Mouse (Mus musculus) hindbrain, embryonic 10.5 days (tissue): ENCODE measurements around the gene Serpina9. TPM values are rescaled to one million over a fixed set of nuclear protein-coding genes. Genes with fewer than 3 reads are reported as not detected.

Experiments
- DNase-seq: peaks from one replicate; pipeline ENCODE4 v3.0.0-alpha.2; 2017; ENCODE audit warnings: low spot score
- H3K27ac ChIP-seq: fragments of 300-500 bp; sonication (generic); 2 replicates; pipeline ENCODE4 v1.5.1; 2016; ENCODE audit warnings: mild to moderate bottlenecking, moderate library complexity
- H3K27me3 ChIP-seq: fragments of 300-500 bp; sonication (generic); 2 replicates; pipeline ENCODE4 v1.6.1; 2016; ENCODE audit warnings: mild to moderate bottlenecking; ENCODE audit not compliant: poor library complexity, insufficient read depth, severe bottlenecking
- H3K36me3 ChIP-seq: fragments of 300-500 bp; sonication (generic); 2 replicates; pipeline ENCODE4 v1.6.1; 2016; ENCODE audit warnings: mild to moderate bottlenecking, moderate library complexity
- H3K4me1 ChIP-seq: fragments of 300-500 bp; sonication (generic); replicated peaks from 2 replicates; pipeline ENCODE4 v1.6.1; 2016; ENCODE audit warnings: mild to moderate bottlenecking
- H3K4me3 ChIP-seq: fragments of 300-500 bp; sonication (generic); 2 replicates; pipeline ENCODE4 v1.5.1; 2016; ENCODE audit warnings: mild to moderate bottlenecking, moderate library complexity
- H3K9me3 ChIP-seq: fragments of 300-500 bp; sonication (generic); 2 replicates; pipeline ENCODE4 v1.6.1; 2016; ENCODE audit warnings: mild to moderate bottlenecking, moderate library complexity
- WGBS: fragments of 180-500 bp; shearing (Covaris S2); methylation state at CpG from one replicate; pipeline ENCODE4 v1.1.7; 2016; 5-methylcytosine and 5-hydroxymethylcytosine counted together
- polyA plus RNA-seq: library from polyadenylated mRNA; unstranded; fragments of >200 nt; fragmentation: Nextera tagmentation; extraction: Ambion mirVana; gene quantifications from 2 replicates; pipeline ENCODE4 v1.2.1, GENCODE M21; 2016

Gene Serpina9
- polyA plus RNA-seq, 1 experiment from 2014 or later: not detected

- DNase-seq: no peak
- H3K9me3 ChIP-seq: 0 out of 2 replicates have a peak, but pooled peaks cover 4% of the 10 kb centered on the region
- no peaks in the 10 kb centered on the region for H3K4me1 ChIP-seq
- H3K4me3 ChIP-seq: no peak overlapping the region
- no peaks in the 10 kb centered on the region for H3K27me3 ChIP-seq
- H3K36me3 ChIP-seq: no peaks in the 10 kb centered on the region
- H3K27ac ChIP-seq: no peak overlapping the region
- WGBS: 87% methylated on average over 3 of the region's 3 CpGs
Observed at GRCm38 (mm10) chr12:104015280-104015679, 1.7 kb upstream of the Serpina9 start.

DNA sequence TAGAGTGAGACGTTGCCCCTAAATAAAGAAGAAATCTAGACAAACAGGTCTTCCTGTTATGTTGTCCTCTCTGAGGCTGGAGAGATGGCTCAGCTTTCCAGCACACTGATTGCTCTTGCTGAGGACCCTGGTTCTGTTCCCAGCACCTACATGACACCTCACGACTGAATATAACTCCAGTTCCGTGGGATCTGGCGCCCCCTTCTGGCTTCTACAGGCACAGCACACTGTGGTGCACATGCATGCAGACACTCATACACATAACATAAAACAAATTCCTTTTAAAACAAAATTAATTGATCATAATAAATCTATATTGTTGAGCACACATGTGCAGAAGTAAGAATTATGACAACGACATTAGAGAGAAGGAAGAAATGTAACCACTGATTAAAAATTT, 8.9 kb downstream of the Serpina9 start:
- WGBS: 84% methylated on average over 5 of the region's 5 CpGs
- H3K27ac ChIP-seq: no peak overlapping the region
- H3K4me1 ChIP-seq: no peaks in the 10 kb centered on the region
- DNase-seq: no peak
- H3K9me3 ChIP-seq: peaks cover 5% of the 10 kb centered on the region; the same call in 1 of the 2 replicates
- no peak overlapping the region for H3K4me3 ChIP-seq
- H3K36me3 ChIP-seq: no peaks in the 10 kb centered on the region
- no peaks in the 10 kb centered on the region for H3K27me3 ChIP-seq

GRCm38 (mm10) chr12:104003238-104003612, 10.3 kb downstream of the Serpina9 start:
- Histone ChIP-seq H3K9me3 (peaks cover 5% of the 10 kb centered on the region; the same call in 1 of the 2 replicates), H3K4me1 (no peaks in the 10 kb centered on the region), H3K27me3 (no peaks in the 10 kb centered on the region), H3K36me3 (no peaks in the 10 kb centered on the region), H3K27ac (no peak overlapping the region), H3K4me3 (no peak overlapping the region)
- no peak for DNase-seq
- WGBS: 85% methylated on average over 4 of the region's 4 CpGs

DNA sequence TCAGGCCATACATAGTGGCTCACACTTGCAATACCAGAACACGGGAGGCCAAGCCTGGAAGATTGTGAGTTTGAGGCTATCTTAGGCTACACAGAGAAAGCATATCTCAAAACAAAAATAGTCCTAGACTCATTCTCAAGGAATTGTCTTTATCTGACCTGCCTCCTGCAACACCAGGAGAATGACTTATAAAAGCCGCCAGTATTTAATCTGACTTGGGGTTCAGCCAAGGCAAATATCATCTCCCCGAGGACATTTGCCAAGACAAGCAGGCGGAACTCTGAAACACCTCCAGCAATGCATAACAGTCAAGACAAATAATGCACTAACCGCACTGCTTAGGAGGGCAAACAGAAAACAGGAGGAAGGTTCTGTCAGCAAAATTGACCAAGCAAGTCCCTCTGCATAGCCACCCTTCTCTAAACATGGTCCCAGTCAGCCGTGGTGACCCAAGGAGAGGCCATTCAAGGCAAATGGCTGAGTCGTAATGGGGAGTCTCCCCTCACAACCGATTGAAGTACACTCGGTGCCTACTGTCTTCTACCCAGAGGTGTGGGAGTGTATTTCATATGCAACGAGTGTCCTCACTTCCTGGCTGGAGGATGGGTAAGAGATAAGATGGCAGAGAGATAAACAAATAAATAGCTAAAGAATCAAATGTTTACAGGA, 10.9 kb downstream of the Serpina9 start:
- Histone ChIP-seq H3K27me3 (no peaks in the 10 kb centered on the region), H3K4me3 (no peak overlapping the region), H3K9me3 (peaks cover 5% of the 10 kb centered on the region; the same call in 1 of the 2 replicates), H3K27ac (no peak overlapping the region), H3K4me1 (no peaks in the 10 kb centered on the region), H3K36me3 (no peaks in the 10 kb centered on the region)
- 86% methylated on average over 10 of the region's 10 CpGs for WGBS
- no peak for DNase-seq

GRCm38 (mm10) chr12:104000594-104000993, 13.0 kb downstream of the Serpina9 start:
- no peak overlapping the region for H3K27ac ChIP-seq
- H3K36me3 ChIP-seq: no peaks in the 10 kb centered on the region
- WGBS: 93% methylated on average over 3 of the region's 3 CpGs
- peaks cover 5% of the 10 kb centered on the region; the same call in 1 of the 2 replicates for H3K9me3 ChIP-seq
- H3K4me1 ChIP-seq: no peaks in the 10 kb centered on the region
- no peaks in the 10 kb centered on the region for H3K27me3 ChIP-seq
- no peak overlapping the region for H3K4me3 ChIP-seq
- no peak for DNase-seq

GRCm38 (mm10) chr12:103999611-104000010, 13.9 kb downstream of the Serpina9 start:
- H3K4me1 ChIP-seq: no peaks in the 10 kb centered on the region
- DNase-seq: no peak
- no peak overlapping the region for H3K27ac ChIP-seq
- peaks cover 4% of the 10 kb centered on the region; the same call in 1 of the 2 replicates for H3K9me3 ChIP-seq
- H3K36me3 ChIP-seq: no peaks in the 10 kb centered on the region
- H3K27me3 ChIP-seq: no peaks in the 10 kb centered on the region
- 83% methylated on average over 8 of the region's 8 CpGs for WGBS
- no peak overlapping the region for H3K4me3 ChIP-seq

DNA sequence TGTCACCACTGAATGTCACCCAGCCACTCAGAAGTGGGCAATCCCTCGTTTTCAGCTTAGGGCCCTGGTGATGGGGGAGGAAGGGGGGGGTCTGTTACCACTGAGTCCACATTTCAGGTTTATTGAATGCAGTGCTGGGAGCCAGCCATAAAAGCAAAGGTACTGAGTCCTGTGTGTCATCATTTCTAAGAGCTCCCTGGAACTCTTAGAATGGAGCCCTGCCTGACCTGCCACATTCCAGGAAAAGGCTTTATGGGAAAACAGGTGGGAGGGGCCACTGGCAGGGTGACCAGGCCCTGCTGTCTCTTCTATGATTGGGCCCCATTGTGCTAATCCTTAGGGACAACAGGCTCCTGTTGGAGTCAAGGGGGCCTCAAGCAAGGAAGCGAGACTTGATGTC, 17.0 kb downstream of the Serpina9 start:
- Histone ChIP-seq H3K4me3 (no peak overlapping the region), H3K4me1 (no peaks in the 10 kb centered on the region), H3K9me3 (no peaks in the 10 kb centered on the region), H3K27me3 (no peaks in the 10 kb centered on the region), H3K27ac (no peak overlapping the region), H3K36me3 (no peaks in the 10 kb centered on the region)
- no peak for DNase-seq
- WGBS: 72% methylated on average over 2 of the region's 2 CpGs

DNA sequence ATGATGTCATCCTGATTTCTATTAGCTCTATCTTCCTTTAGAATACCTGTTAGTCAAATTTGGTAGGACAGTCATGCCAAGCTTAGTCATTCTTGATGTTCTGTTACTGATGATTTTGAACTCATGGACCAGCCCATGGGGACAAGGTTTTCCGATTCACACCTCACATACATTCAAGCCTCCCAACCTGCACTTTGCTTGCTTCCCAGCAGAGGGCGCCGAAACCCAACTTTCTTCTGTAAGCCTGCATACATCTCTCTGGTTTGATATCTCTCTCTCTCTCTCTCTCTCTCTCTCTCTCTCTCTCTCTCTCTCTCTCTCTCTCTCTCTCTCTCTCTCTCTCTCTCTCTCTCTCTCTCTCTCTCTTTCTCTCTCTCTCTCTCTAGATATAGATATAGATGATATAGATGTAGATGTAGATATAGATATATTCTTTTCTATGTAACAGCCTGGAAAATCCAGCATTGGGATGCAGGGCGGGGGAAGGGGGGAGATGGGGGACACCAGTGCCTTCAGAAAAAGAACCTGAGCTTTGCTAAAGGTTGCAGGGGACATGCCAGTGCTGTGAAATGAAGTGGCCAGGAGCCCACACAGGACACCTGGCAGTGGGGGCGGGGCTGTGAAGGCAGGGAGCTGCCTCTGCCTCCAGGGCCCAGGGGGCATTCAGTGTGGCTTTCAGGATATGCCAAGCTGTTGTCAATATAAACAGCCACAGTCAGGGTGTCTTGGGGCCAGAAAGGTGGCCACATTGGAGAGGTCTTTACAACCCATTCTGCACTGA, 18.1 kb downstream of the Serpina9 start:
- 40% methylated on average over 5 of the region's 5 CpGs for WGBS
- H3K4me1 ChIP-seq: no peaks in the 10 kb centered on the region

DNA sequence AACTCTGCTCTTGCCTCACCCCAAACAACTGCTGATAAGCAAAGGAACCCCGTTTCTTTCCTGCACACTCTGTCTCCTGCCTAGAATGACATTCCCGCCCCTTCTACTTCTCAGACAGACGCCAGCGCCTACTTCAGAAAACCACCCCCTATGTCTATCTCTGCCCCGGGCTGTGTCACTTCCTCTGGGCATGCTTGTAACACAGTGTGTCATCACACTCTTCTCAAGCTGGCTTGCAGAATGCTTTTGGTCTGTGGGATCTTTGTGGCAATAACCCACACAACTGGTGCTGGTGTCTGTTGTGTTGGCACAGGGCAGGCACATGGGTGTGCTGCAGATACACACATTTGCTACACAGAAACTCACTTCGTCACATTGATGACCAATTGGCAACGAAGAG, 20.6 kb downstream of the Serpina9 start:
- DNase-seq: no peak
- 76% methylated on average over 7 of the region's 7 CpGs for WGBS
- Histone ChIP-seq H3K27me3 (no peaks in the 10 kb centered on the region), H3K4me1 (no peaks in the 10 kb centered on the region), H3K27ac (no peak overlapping the region), H3K4me3 (no peak overlapping the region), H3K9me3 (no peaks in the 10 kb centered on the region), H3K36me3 (no peaks in the 10 kb centered on the region)

More for the DNA sequence above, 18.1 kb downstream of the Serpina9 start:
- H3K4me3 ChIP-seq: no peak overlapping the region
- H3K27ac ChIP-seq: no peak overlapping the region
- DNase-seq: peak; percentile 63
- H3K9me3 ChIP-seq: no peaks in the 10 kb centered on the region
- no peaks in the 10 kb centered on the region for H3K36me3 ChIP-seq
- H3K27me3 ChIP-seq: no peaks in the 10 kb centered on the region

- Histone ChIP-seq H3K4me3 (no peak within 1 kb of the TSS), H3K36me3 (no peaks in the 10 kb centered on the region), H3K9me3 (no peaks in the 10 kb centered on the region), H3K27ac (no peak within 1 kb of the TSS), H3K27me3 (no peaks in the 10 kb centered on the region), H3K4me1 (no peaks in the 10 kb centered on the region)
- WGBS: 86% methylated on average over 6 of the region's 6 CpGs
- DNase-seq: no peak
Observed at GRCm38 (mm10) chr12:103989857-103990256, 23.7 kb downstream of the Serpina9 start, which contains the start of gene Serpina11. Gene Serpina11 (minus strand): TSS chr12:103989957.

DNA sequence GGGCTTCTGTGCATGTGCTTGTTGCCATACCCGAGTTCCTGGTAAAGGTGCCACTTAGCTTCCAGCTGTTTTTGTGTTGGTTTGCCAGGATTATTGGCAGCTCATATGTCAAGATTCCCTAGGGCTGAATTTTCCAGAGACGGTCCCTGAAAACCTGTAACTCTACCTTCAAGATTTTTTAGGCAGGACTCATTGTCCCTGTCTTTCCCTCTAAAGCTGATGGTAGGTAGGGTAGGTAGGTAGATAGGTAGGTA, 24.1 kb downstream of the Serpina9 start:
- H3K27me3 ChIP-seq: no peaks in the 10 kb centered on the region
- no peaks in the 10 kb centered on the region for H3K4me1 ChIP-seq
- DNase-seq: no peak
- H3K36me3 ChIP-seq: no peaks in the 10 kb centered on the region
- H3K4me3 ChIP-seq: no peak overlapping the region
- no peaks in the 10 kb centered on the region for H3K9me3 ChIP-seq
- WGBS: 53% methylated on average over 2 of the region's 2 CpGs
- H3K27ac ChIP-seq: no peak overlapping the region

DNA sequence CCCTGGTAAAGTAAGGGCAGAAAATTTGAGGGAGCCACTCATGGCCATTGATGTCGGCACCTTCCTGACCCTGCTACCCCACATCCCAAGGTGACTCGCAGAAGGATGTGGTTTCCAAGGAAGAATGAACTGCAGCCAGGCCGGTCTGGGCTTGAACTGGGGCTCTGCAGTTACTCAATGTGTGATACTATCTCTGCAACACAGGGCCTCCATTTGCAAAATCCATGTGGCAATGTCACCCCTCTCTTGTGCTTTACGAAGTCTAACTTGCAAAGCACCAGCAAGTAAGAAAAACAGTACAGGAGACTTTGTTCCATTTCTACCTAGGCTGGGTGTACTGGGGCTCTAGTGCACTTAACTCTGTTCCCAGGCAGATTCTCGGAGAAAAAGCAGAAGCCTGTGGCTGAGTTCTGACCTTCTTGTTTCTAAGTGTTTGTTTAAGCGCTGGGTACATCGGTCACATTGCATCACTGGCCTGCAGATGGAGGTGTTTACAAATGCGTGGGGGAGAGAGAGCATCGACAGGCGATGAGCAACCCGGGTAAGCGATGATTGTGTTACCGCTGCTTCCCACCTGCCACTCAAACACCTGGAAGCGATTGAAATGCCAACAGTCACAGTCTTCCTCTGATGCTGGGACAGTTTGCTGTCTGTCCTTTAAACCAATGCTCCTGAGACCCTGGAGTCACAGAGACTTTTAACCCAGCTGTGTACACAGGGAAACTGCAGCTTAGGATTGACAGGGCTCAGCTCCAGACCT, 24.6 kb downstream of the Serpina9 start:
- no peak overlapping the region for H3K27ac ChIP-seq
- no peaks in the 10 kb centered on the region for H3K36me3 ChIP-seq
- H3K9me3 ChIP-seq: no peaks in the 10 kb centered on the region
- H3K27me3 ChIP-seq: no peaks in the 10 kb centered on the region
- 63% methylated on average over 14 of the region's 14 CpGs for WGBS
- no peak for DNase-seq
- no peaks in the 10 kb centered on the region for H3K4me1 ChIP-seq
- no peak overlapping the region for H3K4me3 ChIP-seq

DNA sequence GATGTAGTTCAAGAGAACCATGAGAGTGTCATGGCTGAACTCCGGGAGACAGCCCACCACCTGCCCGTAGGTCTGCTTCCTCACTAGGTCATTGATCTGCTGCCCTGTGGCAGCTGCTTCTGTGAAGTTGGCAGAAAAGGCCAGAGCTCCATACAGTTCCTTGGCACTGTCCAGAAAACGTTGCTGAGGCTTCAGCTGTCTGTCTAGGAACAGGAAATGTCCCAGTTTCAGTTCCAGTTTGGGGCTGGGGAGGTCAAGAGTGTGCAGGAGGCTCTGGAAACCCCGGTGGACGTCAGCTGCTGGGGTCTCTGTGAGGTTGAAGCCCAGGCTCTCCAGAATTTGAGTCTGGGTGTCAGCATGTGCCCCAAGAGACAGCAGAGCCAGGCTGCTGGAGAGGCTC, 27.7 kb downstream of the Serpina9 start:
- no peaks in the 10 kb centered on the region for H3K27me3 ChIP-seq
- no peak for DNase-seq
- WGBS: 68% methylated on average over 5 of the region's 5 CpGs
- no peak overlapping the region for H3K27ac ChIP-seq
- H3K36me3 ChIP-seq: no peaks in the 10 kb centered on the region
- H3K9me3 ChIP-seq: no peaks in the 10 kb centered on the region
- no peak overlapping the region for H3K4me3 ChIP-seq
- H3K4me1 ChIP-seq: no peaks in the 10 kb centered on the region
